Mouse (Mus musculus): ENCODE measurements around the gene Apol7a. TPM values are rescaled to one million over a fixed set of nuclear protein-coding genes. Genes with fewer than 3 reads are reported as not detected.
"Not testable (repeated sequence)": the region's sequence is repeated elsewhere in the genome, so short reads cannot be mapped to it uniquely, and the experiment has no call there.

Gene Apol7a
- polyA plus RNA-seq, 1 experiment from 2014 or later = not detected

DNA sequence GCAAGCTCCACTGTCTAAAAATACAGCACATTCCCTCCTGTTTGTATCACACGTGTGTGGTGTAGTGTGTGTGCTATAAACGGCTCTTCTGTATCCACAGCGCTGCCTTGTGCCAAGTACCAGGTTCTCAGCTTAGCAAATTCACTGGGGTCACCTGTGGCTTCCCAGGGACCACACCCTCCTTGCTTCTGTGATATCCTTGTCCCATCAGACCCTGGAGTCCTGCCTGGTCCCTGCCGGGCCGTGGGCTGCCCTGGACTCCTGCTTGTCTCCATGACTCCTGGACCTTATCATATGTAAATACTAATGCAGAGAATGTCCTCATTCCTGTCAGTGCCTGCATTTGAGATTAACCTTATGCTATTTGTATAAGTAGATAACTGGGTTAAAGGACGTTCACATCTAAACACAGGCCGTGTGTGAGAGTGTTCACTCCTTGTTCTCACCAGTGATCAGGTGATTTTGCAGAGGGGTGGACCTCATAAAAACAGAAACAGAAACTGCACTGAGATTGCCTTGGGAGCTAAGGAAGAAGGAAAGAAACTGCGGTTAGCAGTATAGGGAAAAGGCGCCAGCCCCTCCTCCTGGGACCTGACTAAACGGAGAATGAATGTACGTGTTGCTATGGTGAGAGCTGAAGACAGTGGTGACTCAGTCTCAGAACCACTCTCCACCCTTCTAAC, 1.3 kb downstream of the Apol7a start:
- not testable (repeated sequence) for H3K27ac ChIP-seq; H3K9ac ChIP-seq; H3K4me1 ChIP-seq (replicated peaks); H3K36me3 ChIP-seq; H3K4me2 ChIP-seq; ATAC-seq (ENCODE audit: low FRiP score); H3K4me3 ChIP-seq; H3K9me3 ChIP-seq; H3K27me3 ChIP-seq
- 80% methylated on average over 11 of the region's 11 CpGs for WGBS

DNA sequence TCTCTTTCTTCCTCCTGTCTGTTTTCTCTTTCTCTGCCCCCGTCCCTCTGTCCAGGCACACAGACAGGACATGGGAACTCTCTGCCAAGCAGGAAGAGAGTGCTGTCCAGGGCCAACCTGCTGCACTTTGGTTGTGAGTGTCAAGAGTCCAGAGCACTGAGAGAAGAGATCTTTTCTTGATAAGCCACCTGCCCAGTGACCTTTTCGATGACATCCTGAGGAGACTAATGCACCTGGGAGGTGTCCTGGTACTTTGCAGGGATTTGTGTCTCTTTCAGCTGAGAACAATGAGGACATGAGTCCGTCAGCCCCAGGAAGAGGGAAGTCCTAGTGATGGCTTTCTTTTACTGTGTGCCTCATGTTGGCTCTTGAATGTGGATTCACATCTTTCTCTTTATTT, 5.1 kb downstream of the Apol7a start:
- not testable (repeated sequence) for H3K27ac ChIP-seq; H3K36me3 ChIP-seq; H3K4me2 ChIP-seq; H3K27me3 ChIP-seq; H3K9ac ChIP-seq; H3K4me3 ChIP-seq; H3K4me1 ChIP-seq (replicated peaks); H3K9me3 ChIP-seq; ATAC-seq (ENCODE audit: low FRiP score)
- whole genome bisulfite sequencing = 72% methylated on average over 3 of the region's 3 CpGs

GRCm38 (mm10) chr15:77387462-77387861, 11.4 kb downstream of the Apol7a start:
- H3K27me3 ChIP-seq = no peaks in the 10 kb centered on the region
- no peak overlapping the region for H3K9ac ChIP-seq
- H3K36me3 ChIP-seq = no peaks in the 10 kb centered on the region
- no peaks in the 10 kb centered on the region for H3K9me3 ChIP-seq
- no peak for ATAC-seq (ENCODE audit: low FRiP score)
- no peak overlapping the region for H3K4me2 ChIP-seq
- no peak overlapping the region for H3K4me3 ChIP-seq
- no peaks in the 10 kb centered on the region for H3K4me1 ChIP-seq (replicated peaks)
- 95% methylated on average over 2 of the region's 2 CpGs for WGBS
- no peak overlapping the region for H3K27ac ChIP-seq

DNA sequence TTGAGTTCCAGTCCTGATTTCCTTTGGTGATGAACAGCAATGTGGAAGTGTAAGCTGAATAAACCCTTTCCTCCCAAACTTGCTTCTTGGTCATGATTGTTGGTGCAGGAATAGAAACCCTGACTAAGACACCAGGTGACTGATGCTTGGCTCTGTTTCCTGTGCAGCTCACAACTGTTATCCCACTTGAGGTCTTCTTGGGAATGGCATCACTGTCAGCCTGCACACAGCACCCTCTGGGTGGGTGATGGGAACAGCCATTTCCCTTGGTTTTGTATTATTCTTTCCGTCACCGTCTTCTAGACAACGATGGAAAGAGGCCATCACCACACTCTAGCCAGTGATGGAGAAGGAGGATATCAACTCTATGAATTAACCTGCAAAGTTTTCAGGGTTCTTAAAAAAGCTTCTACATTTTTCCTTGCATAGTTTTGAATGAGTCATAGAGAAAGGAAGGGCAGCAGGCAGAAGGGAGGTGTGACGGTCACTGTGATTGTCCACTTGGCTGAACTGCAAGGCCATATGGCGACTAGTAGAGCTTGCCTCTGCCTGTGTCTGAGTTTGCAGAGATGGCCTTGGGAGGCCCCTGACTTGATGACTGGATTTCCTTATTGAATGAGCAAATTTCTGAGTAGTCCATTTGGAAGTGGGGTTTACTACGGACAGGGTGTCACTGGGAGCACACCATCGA, 14.4 kb downstream of the Apol7a start:
- no peak for ATAC-seq (ENCODE audit: low FRiP score)
- WGBS = 92% methylated on average over 7 of the region's 7 CpGs
- Histone ChIP-seq H3K9me3 (no peaks in the 10 kb centered on the region), H3K9ac (no peak overlapping the region), H3K27ac (no peak overlapping the region), H3K4me1 (replicated peaks) (no peaks in the 10 kb centered on the region), H3K27me3 (no peaks in the 10 kb centered on the region), H3K4me3 (no peak overlapping the region), H3K36me3 (no peaks in the 10 kb centered on the region), H3K4me2 (no peak overlapping the region)

- no peaks in the 10 kb centered on the region for H3K9me3 ChIP-seq
- no peak overlapping the region for H3K27ac ChIP-seq
- no peak for ATAC-seq (ENCODE audit: low FRiP score)
- H3K9ac ChIP-seq = no peak overlapping the region
- 80% methylated on average over 1 of the region's 1 CpGs for WGBS
- no peaks in the 10 kb centered on the region for H3K27me3 ChIP-seq
- H3K4me3 ChIP-seq = no peak overlapping the region
- H3K36me3 ChIP-seq = no peaks in the 10 kb centered on the region
- H3K4me2 ChIP-seq = no peak overlapping the region
- H3K4me1 ChIP-seq (replicated peaks) = no peaks in the 10 kb centered on the region
These were observed 16.0 kb downstream of the Apol7a start for GRCm38 (mm10) chr15:77382880-77383279.

- Histone ChIP-seq H3K4me1 (replicated peaks) (no peaks in the 10 kb centered on the region), H3K36me3 (no peaks in the 10 kb centered on the region), H3K4me3 (no peak overlapping the region), H3K9ac (no peak overlapping the region), H3K9me3 (no peaks in the 10 kb centered on the region), H3K4me2 (no peak overlapping the region), H3K27me3 (no peaks in the 10 kb centered on the region), H3K27ac (no peak overlapping the region)
- ATAC-seq (ENCODE audit: low FRiP score) = no peak
- 89% methylated on average over 10 of the region's 11 CpGs for WGBS
These were observed 16.5 kb downstream of the Apol7a start for GRCm38 (mm10) chr15:77382271-77382850.

GRCm38 (mm10) chr15:77381481-77381880, 17.4 kb downstream of the Apol7a start:
- no peaks in the 10 kb centered on the region for H3K4me1 ChIP-seq (replicated peaks)
- H3K9ac ChIP-seq = no peak overlapping the region
- no peak overlapping the region for H3K4me2 ChIP-seq
- 87% methylated on average over 6 of the region's 6 CpGs for WGBS
- H3K36me3 ChIP-seq = no peaks in the 10 kb centered on the region
- no peaks in the 10 kb centered on the region for H3K27me3 ChIP-seq
- ATAC-seq (ENCODE audit: low FRiP score) = no peak
- no peaks in the 10 kb centered on the region for H3K9me3 ChIP-seq
- no peak overlapping the region for H3K27ac ChIP-seq
- H3K4me3 ChIP-seq = no peak overlapping the region

DNA sequence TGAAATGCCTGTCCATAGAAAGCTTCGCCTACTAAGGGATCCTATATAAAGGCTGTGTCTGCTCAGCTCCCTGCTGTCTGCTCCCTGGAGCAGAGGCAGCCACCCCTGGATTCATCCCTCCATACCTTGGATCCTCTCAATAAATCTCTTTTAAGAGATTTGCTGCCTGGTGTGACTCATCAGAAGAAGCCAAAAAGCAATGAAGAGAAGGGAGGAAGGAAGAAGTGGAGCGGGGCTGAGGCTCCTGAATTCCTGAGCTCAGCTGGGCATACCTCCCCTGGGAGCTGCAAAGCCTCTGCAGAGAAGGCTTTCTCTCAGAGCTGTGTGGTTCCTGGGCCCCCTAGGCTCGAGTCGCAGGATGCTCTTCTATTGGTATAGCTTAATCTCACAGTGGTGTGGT, 19.0 kb downstream of the Apol7a start:
- H3K4me3 ChIP-seq = no peak overlapping the region
- no peak overlapping the region for H3K27ac ChIP-seq
- no peaks in the 10 kb centered on the region for H3K4me1 ChIP-seq (replicated peaks)
- no peaks in the 10 kb centered on the region for H3K27me3 ChIP-seq
- H3K9ac ChIP-seq = no peak overlapping the region
- WGBS = 49% methylated on average over 4 of the region's 4 CpGs
- no peaks in the 10 kb centered on the region for H3K36me3 ChIP-seq
- H3K4me2 ChIP-seq = no peak overlapping the region
- no peak for ATAC-seq (ENCODE audit: low FRiP score)
- H3K9me3 ChIP-seq = no peaks in the 10 kb centered on the region

DNA sequence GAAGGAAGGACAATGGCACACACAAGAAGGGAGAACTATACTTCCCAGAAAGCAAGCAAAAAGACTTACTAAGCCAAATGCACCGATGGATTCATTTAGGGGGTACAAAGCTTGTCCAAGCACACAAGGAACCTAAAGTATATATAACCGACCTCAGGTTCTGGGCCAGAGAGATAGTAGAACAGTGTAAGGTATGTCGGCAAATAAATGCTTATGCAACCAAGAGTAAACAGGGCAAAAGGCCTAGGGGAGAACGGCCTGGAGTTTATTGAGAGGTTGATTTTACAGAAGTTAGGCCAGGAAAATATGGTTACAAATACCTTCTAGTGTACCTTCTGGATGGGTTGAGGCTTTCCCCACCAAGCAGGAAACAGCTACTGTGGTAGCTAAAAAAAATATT, 21.5 kb downstream of the Apol7a start:
- H3K4me3 ChIP-seq = no peak overlapping the region
- no peaks in the 10 kb centered on the region for H3K27me3 ChIP-seq
- 96% methylated on average over 4 of the region's 4 CpGs for WGBS
- no peaks in the 10 kb centered on the region for H3K4me1 ChIP-seq (replicated peaks)
- no peak for ATAC-seq (ENCODE audit: low FRiP score)
- no peak overlapping the region for H3K9ac ChIP-seq
- no peak overlapping the region for H3K27ac ChIP-seq
- no peaks in the 10 kb centered on the region for H3K9me3 ChIP-seq
- H3K4me2 ChIP-seq = no peak overlapping the region
- H3K36me3 ChIP-seq = no peaks in the 10 kb centered on the region

- Histone ChIP-seq H3K9ac (no peak overlapping the region), H3K27ac (no peak overlapping the region), H3K4me2 (no peak overlapping the region), H3K9me3 (no peaks in the 10 kb centered on the region), H3K27me3 (no peaks in the 10 kb centered on the region), H3K4me1 (replicated peaks) (no peaks in the 10 kb centered on the region), H3K4me3 (no peak overlapping the region), H3K36me3 (no peaks in the 10 kb centered on the region)
- WGBS = 77% methylated on average over 7 of the region's 7 CpGs
- ATAC-seq (ENCODE audit: low FRiP score) = no peak
These were observed 22.0 kb downstream of the Apol7a start for GRCm38 (mm10) chr15:77376920-77377319.

- H3K27me3 ChIP-seq = no peaks in the 10 kb centered on the region
- no peak overlapping the region for H3K4me2 ChIP-seq
- H3K4me1 ChIP-seq (replicated peaks) = peaks cover 31% of the 10 kb centered on the region
- no peak overlapping the region for H3K9ac ChIP-seq
- WGBS = 89% methylated on average over 8 of the region's 8 CpGs
- no peak overlapping the region for H3K4me3 ChIP-seq
- no peak overlapping the region for H3K27ac ChIP-seq
- no peak for ATAC-seq (ENCODE audit: low FRiP score)
- no peaks in the 10 kb centered on the region for H3K36me3 ChIP-seq
- no peaks in the 10 kb centered on the region for H3K9me3 ChIP-seq
These were observed 28.3 kb downstream of the Apol7a start for GRCm38 (mm10) chr15:77370588-77370987.

GRCm38 (mm10) chr15:77369981-77370380, 28.9 kb downstream of the Apol7a start:
- Histone ChIP-seq H3K9ac (no peak overlapping the region), H3K27me3 (no peaks in the 10 kb centered on the region), H3K4me2 (no peak overlapping the region), H3K36me3 (no peaks in the 10 kb centered on the region), H3K4me1 (replicated peaks) (peaks cover 31% of the 10 kb centered on the region), H3K4me3 (no peak overlapping the region), H3K9me3 (no peaks in the 10 kb centered on the region), H3K27ac (no peak overlapping the region)
- no peak for ATAC-seq (ENCODE audit: low FRiP score)
- WGBS = 94% methylated on average over 21 of the region's 21 CpGs

Data from hindbrain, embryonic 13.5 days (tissue).